27 mouse cellular contexts compared by ENCODE assay signal in the genomic region with DNA sequence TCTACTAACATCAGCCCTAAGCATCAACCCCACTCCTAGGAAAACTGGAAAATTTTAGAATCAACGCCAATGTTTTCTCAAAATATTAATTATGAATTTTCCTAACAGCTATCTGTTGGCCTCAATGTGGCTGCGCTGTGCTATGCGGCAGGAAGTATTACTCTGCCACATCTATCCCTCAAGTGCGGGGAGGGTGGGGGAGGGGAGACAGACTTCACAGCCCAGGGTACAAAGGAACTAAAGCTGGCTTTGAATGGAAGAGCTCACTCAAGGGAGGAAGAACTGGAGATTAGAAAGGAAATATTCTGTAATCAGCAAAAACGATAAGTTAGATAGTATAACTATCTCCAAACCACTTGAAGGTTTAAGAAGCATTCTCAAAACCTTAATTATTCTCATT.
DNase-seq lines count a peak whose midpoint lies in the region; ATAC-seq and TF ChIP-seq lines count a peak whose summit lies in the region.
"Had no signal": no experiment of that assay in that cellular context is flagged by ENCODE, and none has a peak within 500 bp of the region (broad histone marks: within the 10 kb centered on the region; RNA-seq: fewer than 3 reads in every experiment).

No protein-coding gene starts in this region.

- no peak overlapping the region for H3K4me2 ChIP-seq in kidney, embryonic 16.5 days (replicated peaks; ENCODE audit: low read depth, low read length)
- no peak overlapping the region for H3K4me2 ChIP-seq in kidney, embryonic 15.5 days
- no peak overlapping the region for H3K4me2 ChIP-seq in midbrain, postnatal 0 days (ENCODE audit: low read depth, low read length, poor library complexity, severe bottlenecking)
- no peak overlapping the region for H3K4me2 ChIP-seq in midbrain, embryonic 15.5 days
- H3K4me2 ChIP-seq: embryonic facial prominence, embryonic 12.5 days; heart, embryonic 12.5 days; limb, embryonic 12.5 days; liver, embryonic 13.5 days; stomach, embryonic 15.5 days had no signal

- 0 out of 2 replicates have a peak, but pooled peaks have one; percentile 42 for ATAC-seq in kidney, embryonic 16.5 days (ENCODE audit: low FRiP score, low TSS enrichment)
- no peak for ATAC-seq in kidney, embryonic 15.5 days (replicated peaks; ENCODE audit: low FRiP score)
- ATAC-seq in midbrain, postnatal 0 days (ENCODE audit: low FRiP score), result 0 out of 2 replicates have a peak, but pooled peaks have one; percentile 40
- ATAC-seq in midbrain, embryonic 15.5 days (replicated peaks), result no peak
- ATAC-seq: forebrain, embryonic 16.5 days; hindbrain, embryonic 16.5 days; intestine, embryonic 16.5 days had no signal

- H3K27ac ChIP-seq in kidney, embryonic 16.5 days (ENCODE audit: low read length), result no peak overlapping the region
- H3K27ac ChIP-seq in kidney, embryonic 15.5 days, result no peak overlapping the region
- no peak overlapping the region for H3K27ac ChIP-seq in midbrain, postnatal 0 days (ENCODE audit: low read depth, low read length)
- H3K27ac ChIP-seq in midbrain, embryonic 15.5 days, result no peak overlapping the region
- H3K27ac ChIP-seq: embryonic facial prominence, embryonic 12.5 days; hindbrain, embryonic 10.5 days; limb, embryonic 12.5 days; liver, embryonic 13.5 days; stomach, embryonic 15.5 days had no signal

- WGBS in kidney, embryonic 16.5 days, result 83% methylated on average over 5 of the region's 5 CpGs
- whole genome bisulfite sequencing in kidney, embryonic 15.5 days, result 88% methylated on average over 5 of the region's 5 CpGs
- WGBS in midbrain, postnatal 0 days, result 70% methylated on average over 5 of the region's 5 CpGs
- WGBS in midbrain, embryonic 15.5 days, result 71% methylated on average over 5 of the region's 5 CpGs

- 0 out of 2 replicates have a peak, but pooled peaks cover 3% of the 10 kb centered on the region for H3K36me3 ChIP-seq in kidney, embryonic 16.5 days (ENCODE audit: insufficient read depth, low read length)
- H3K36me3 ChIP-seq in kidney, embryonic 15.5 days, result peaks cover 5% of the 10 kb centered on the region; the same call in 1 of the 2 replicates
- 0 out of 2 replicates have a peak, but pooled peaks cover 4% of the 10 kb centered on the region for H3K36me3 ChIP-seq in midbrain, postnatal 0 days (ENCODE audit: insufficient read depth, low read length)
- no peaks in the 10 kb centered on the region for H3K36me3 ChIP-seq in midbrain, embryonic 15.5 days (replicated peaks)
- H3K36me3 ChIP-seq: embryonic facial prominence, embryonic 12.5 days; stomach, embryonic 15.5 days had no signal

- no peak for DNase-seq in midbrain, postnatal 0 days (ENCODE audit: low spot score)
- peak; percentile 27 for DNase-seq in brain, embryonic 14.5 days (ENCODE audit: low read depth)
- peak; percentile 52 for DNase-seq in naive thymus-derived CD4-positive, alpha-beta T cell, adult 2 months (ENCODE audit: low read depth)
- DNase-seq in cerebellum, postnatal 10 days, result no peak
- DNase-seq: adrenal gland, postnatal 25 days; cerebellum, adult 9-10 months; gastrocnemius, postnatal 25 days; heart, adult 18-20 months; heart, postnatal 10 days; kidney, adult 9 months; kidney, postnatal 36 days; layer of hippocampus, postnatal 36 days; liver, embryonic 13.5 days; lung, adult 2 months; lung, postnatal 14 days had no signal

- H3K27me3 ChIP-seq in kidney, embryonic 16.5 days (ENCODE audit: insufficient read depth, low read length), result no peaks in the 10 kb centered on the region
- H3K27me3 ChIP-seq in kidney, embryonic 15.5 days, result no peaks in the 10 kb centered on the region
- H3K27me3 ChIP-seq in midbrain, postnatal 0 days (ENCODE audit: insufficient read depth, low read length), result no peaks in the 10 kb centered on the region
- H3K27me3 ChIP-seq in midbrain, embryonic 15.5 days (replicated peaks), result no peaks in the 10 kb centered on the region
- H3K27me3 ChIP-seq: embryonic facial prominence, embryonic 12.5 days; heart, embryonic 12.5 days; limb, embryonic 12.5 days; liver, embryonic 13.5 days; stomach, embryonic 15.5 days had no signal

- no peak for TF ChIP-seq CTCF in midbrain, postnatal 0 days (IDR thresholded peaks at IDR 0.05)
- TF ChIP-seq CTCF in brain, embryonic 14.5 days (IDR thresholded peaks at IDR 0.05; ENCODE audit: borderline replicate concordance, extremely low read depth, insufficient read depth, insufficient read length), result no peak

- H3K4me3 ChIP-seq in kidney, embryonic 16.5 days (ENCODE audit: low read length), result no peak overlapping the region
- H3K4me3 ChIP-seq in kidney, embryonic 15.5 days (replicated peaks), result no peak overlapping the region
- H3K4me3 ChIP-seq in midbrain, postnatal 0 days (ENCODE audit: low read depth, low read length), result no peak overlapping the region
- H3K4me3 ChIP-seq in midbrain, embryonic 15.5 days, result no peak overlapping the region
- H3K4me3 ChIP-seq: embryonic facial prominence, embryonic 12.5 days; heart, embryonic 12.5 days; hindbrain, embryonic 10.5 days; limb, embryonic 12.5 days; liver, embryonic 13.5 days; myocyte; stomach, embryonic 15.5 days had no signal

- no peak overlapping the region for H3K9ac ChIP-seq in kidney, embryonic 16.5 days (replicated peaks; ENCODE audit: low read length)
- H3K9ac ChIP-seq in kidney, embryonic 15.5 days, result no peak overlapping the region
- H3K9ac ChIP-seq in midbrain, postnatal 0 days (replicated peaks; ENCODE audit: low read length, poor library complexity, severe bottlenecking), result no peak overlapping the region
- no peak overlapping the region for H3K9ac ChIP-seq in midbrain, embryonic 15.5 days
- H3K9ac ChIP-seq: embryonic facial prominence, embryonic 12.5 days; heart, embryonic 12.5 days; limb, embryonic 12.5 days; liver, embryonic 13.5 days; stomach, embryonic 15.5 days had no signal

- H3K4me1 ChIP-seq in kidney, embryonic 16.5 days (ENCODE audit: insufficient read depth, low read length), result no peaks in the 10 kb centered on the region; the same call in 1 of the 2 replicates
- H3K4me1 ChIP-seq in kidney, embryonic 15.5 days, result no peaks in the 10 kb centered on the region
- no peaks in the 10 kb centered on the region for H3K4me1 ChIP-seq in midbrain, postnatal 0 days (ENCODE audit: insufficient read depth, low read length)
- no peaks in the 10 kb centered on the region for H3K4me1 ChIP-seq in midbrain, embryonic 15.5 days
- H3K4me1 ChIP-seq: embryonic facial prominence, embryonic 12.5 days; hindbrain, embryonic 10.5 days; limb, embryonic 12.5 days had no signal

- no peak for TF ChIP-seq POLR2A in brain, embryonic 14.5 days (IDR thresholded peaks at IDR 0.05; ENCODE audit: borderline replicate concordance, extremely low read depth, insufficient read depth, insufficient read length, poor library complexity, severe bottlenecking)

- H3K9me3 ChIP-seq in kidney, embryonic 16.5 days (ENCODE audit: low read length), result no peaks in the 10 kb centered on the region
- H3K9me3 ChIP-seq in kidney, embryonic 15.5 days (replicated peaks), result no peaks in the 10 kb centered on the region
- H3K9me3 ChIP-seq in midbrain, postnatal 0 days (ENCODE audit: low read length), result no peaks in the 10 kb centered on the region
- H3K9me3 ChIP-seq in midbrain, embryonic 15.5 days, result no peaks in the 10 kb centered on the region
- H3K9me3 ChIP-seq: embryonic facial prominence, embryonic 12.5 days; heart, embryonic 12.5 days; hindbrain, embryonic 10.5 days; limb, embryonic 12.5 days; liver, embryonic 13.5 days; stomach, embryonic 15.5 days had no signal

Comparison
In these comparisons a context has a peak if more than half of its experiments do, and no peak if none do; other contexts are left out.
1. ATAC-seq: peak in kidney, embryonic 16.5 days (single experiment) and midbrain, postnatal 0 days (single experiment); none in kidney, embryonic 15.5 days (single experiment) and midbrain, embryonic 15.5 days (single experiment).
2. DNase-seq: peak in brain, embryonic 14.5 days (single experiment) and naive thymus-derived CD4-positive, alpha-beta T cell, adult 2 months (single experiment); none in midbrain, postnatal 0 days (single experiment) and cerebellum, postnatal 10 days (0 of 2).